Mouse (Mus musculus): ENCODE measurements around the gene Cstf1. TPM values are rescaled to one million over a fixed set of nuclear protein-coding genes. Genes with fewer than 3 reads are reported as not detected.

Gene Cstf1
- polyA plus RNA-seq, 1 experiment from 2014 or later: 33.7 TPM

DNA sequence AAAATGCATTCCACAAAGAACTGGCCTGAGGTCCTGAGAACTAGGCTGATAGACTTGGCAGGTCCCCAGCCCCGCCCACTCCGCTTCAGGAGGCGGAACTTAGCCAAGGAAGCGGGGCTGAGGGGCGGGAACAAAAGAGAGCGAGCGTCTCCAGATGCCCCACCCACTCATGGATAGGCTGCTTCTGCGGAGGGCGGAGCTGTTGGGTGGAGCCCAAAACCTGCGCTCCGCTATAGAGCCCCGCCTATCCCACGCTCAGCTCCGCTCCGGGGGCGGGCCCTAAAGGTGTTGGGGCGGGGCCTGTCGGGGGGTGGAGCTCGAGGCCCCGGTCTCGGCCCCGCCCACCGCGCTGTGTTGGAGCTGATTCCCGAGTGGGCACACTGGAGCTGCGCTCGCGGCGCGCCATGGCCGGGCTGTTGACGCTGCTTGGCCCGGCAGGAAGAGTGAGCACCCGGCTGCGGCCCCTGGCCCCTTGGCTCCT, 25.2 kb upstream of the Cstf1 start, which contains the start of gene Fam210b:
TSS of gene Fam210b (plus strand) at position 308 of the 481 bp plus-strand sequence.
- peak within 1 kb of the TSS; percentile 90 for H3K4me2 ChIP-seq (ENCODE audit: low read depth, low read length)
- H3K4me1 ChIP-seq (ENCODE audit: control insufficient read depth, insufficient read depth, low read length): peaks cover 16% of the 10 kb centered on the region
- no peaks in the 10 kb centered on the region for H3K36me3 ChIP-seq (ENCODE audit: control insufficient read depth, insufficient read depth, low read length)
- peak within 1 kb of the TSS; percentile 69 for H3K9ac ChIP-seq (ENCODE audit: low read depth, low read length)
- H3K9me3 ChIP-seq (ENCODE audit: control insufficient read depth, low read length): no peaks in the 10 kb centered on the region
- peak; percentile 96 for ATAC-seq
- under 1% methylated on average over 34 of the region's 35 CpGs for WGBS
- peak within 1 kb of the TSS; percentile 20; the same call in 1 of the 2 replicates for H3K27ac ChIP-seq (ENCODE audit: low read length)
- H3K27me3 ChIP-seq (replicated peaks; ENCODE audit: control insufficient read depth, insufficient read depth, low read length): no peaks in the 10 kb centered on the region
- peak within 1 kb of the TSS; percentile 59 for H3K4me3 ChIP-seq (ENCODE audit: low read length)

DNA sequence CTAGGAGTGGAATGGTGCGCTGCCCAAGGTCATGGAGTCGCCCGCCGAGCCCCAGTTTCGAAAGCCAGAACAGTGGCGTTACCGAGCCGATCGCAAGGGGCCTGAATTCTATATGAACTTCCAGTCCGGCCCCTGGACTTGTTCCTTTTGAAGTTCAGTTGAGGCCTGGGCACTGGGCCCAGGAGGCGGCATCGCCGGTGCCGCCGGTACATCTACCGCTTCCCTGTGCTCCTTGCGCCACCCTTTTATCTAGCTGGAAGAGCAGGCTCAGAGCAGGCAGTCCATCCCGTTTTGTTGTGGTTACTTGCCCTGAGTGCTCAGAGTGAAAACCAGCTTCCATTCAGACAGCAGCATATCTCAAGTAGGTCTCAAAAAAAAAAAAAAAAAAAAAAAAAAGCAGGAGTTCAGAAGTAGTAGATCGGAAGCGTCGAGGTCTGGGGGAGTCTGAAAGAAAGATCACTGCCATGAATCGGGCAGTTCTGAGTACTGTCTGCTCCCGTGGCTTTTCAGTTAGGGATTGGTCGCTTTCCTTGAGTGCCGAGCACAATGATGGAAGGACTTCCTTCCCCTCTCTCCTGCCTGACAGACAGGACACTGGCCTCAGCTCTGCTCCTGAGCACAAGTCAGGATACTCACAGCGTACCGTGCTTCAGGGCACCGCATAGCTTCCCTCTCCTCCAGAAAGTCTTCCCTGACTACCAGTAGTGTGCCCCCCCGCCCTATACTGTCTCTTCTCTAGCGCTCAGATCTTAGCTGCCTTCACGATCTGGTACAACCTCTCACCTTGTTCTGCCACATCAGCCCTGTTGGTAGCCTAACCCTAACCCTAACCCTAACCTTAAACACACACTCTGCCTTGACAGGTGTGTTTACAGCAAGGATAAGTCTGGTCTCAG, 24.2 kb upstream of the Cstf1 start:
- H3K4me2 ChIP-seq (ENCODE audit: low read depth, low read length): peak overlapping the region; percentile 90
- H3K9ac ChIP-seq (ENCODE audit: low read depth, low read length): peak overlapping the region; percentile 69
- WGBS: 10% methylated on average over 31 of the region's 31 CpGs
- H3K9me3 ChIP-seq (ENCODE audit: control insufficient read depth, low read length): no peaks in the 10 kb centered on the region
- H3K27me3 ChIP-seq (replicated peaks; ENCODE audit: control insufficient read depth, insufficient read depth, low read length): no peaks in the 10 kb centered on the region
- H3K27ac ChIP-seq (ENCODE audit: low read length): no peak overlapping the region
- ATAC-seq: peak; percentile 3
- H3K4me1 ChIP-seq (ENCODE audit: control insufficient read depth, insufficient read depth, low read length): peaks cover 16% of the 10 kb centered on the region
- H3K4me3 ChIP-seq (ENCODE audit: low read length): peak overlapping the region; percentile 59
- no peaks in the 10 kb centered on the region for H3K36me3 ChIP-seq (ENCODE audit: control insufficient read depth, insufficient read depth, low read length)

GRCm38 (mm10) chr2:172346933-172347611, 23.4 kb upstream of the Cstf1 start:
- Histone ChIP-seq H3K4me1 (ENCODE audit: control insufficient read depth, insufficient read depth, low read length) (peaks cover 16% of the 10 kb centered on the region), H3K27me3 (replicated peaks; ENCODE audit: control insufficient read depth, insufficient read depth, low read length) (no peaks in the 10 kb centered on the region), H3K9ac (ENCODE audit: low read depth, low read length) (no peak overlapping the region), H3K9me3 (ENCODE audit: control insufficient read depth, low read length) (no peaks in the 10 kb centered on the region), H3K36me3 (ENCODE audit: control insufficient read depth, insufficient read depth, low read length) (no peaks in the 10 kb centered on the region), H3K27ac (ENCODE audit: low read length) (no peak overlapping the region), H3K4me3 (ENCODE audit: low read length) (no peak overlapping the region; the same call in 1 of the 2 replicates), H3K4me2 (ENCODE audit: low read depth, low read length) (peak overlapping the region; percentile 90; the same call in 1 of the 2 replicates)
- no peak for ATAC-seq
- 69% methylated on average over 8 of the region's 8 CpGs for WGBS

DNA sequence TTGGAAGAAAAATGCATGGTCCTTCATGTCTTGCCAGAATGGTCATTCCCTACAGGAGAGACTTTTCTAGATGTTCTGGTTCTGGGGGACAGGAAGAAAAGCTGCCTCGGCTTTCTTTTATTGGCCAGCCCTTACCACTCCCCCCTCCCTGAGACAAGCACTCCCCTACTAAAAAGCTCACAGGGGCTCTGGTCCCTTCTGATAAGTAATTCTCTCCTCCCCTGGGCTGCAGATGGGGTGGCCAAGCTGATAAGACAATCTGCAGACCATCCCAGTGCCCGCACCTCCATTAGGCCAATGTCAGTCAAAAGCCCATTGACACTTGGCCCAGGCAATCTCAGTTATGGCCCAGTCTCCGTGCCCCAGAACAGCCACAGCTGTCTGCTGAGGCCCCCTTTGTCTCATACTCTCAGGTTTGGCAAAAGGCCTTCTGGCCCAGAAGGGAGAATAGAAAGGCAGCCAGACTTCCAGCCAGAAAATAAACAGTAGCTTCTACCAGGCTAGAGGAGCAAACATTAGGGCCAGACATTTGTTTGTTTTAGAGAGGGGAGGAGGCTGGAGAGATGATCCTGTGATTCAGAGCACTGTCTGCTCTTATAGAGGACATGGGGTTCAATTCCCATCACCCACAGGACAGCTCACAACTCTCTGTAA, 22.1 kb upstream of the Cstf1 start:
- Histone ChIP-seq H3K4me2 (ENCODE audit: low read depth, low read length) (no peak overlapping the region), H3K27ac (ENCODE audit: low read length) (peak overlapping the region; percentile 29; the same call in 1 of the 2 replicates), H3K4me3 (ENCODE audit: low read length) (no peak overlapping the region), H3K9ac (ENCODE audit: low read depth, low read length) (no peak overlapping the region), H3K9me3 (ENCODE audit: control insufficient read depth, low read length) (no peaks in the 10 kb centered on the region), H3K4me1 (ENCODE audit: control insufficient read depth, insufficient read depth, low read length) (peaks cover 16% of the 10 kb centered on the region), H3K27me3 (replicated peaks; ENCODE audit: control insufficient read depth, insufficient read depth, low read length) (no peaks in the 10 kb centered on the region), H3K36me3 (ENCODE audit: control insufficient read depth, insufficient read depth, low read length) (0 out of 2 replicates have a peak, but pooled peaks cover 4% of the 10 kb centered on the region)
- ATAC-seq: no peak
- WGBS: 35% methylated on average over 3 of the region's 3 CpGs

GRCm38 (mm10) chr2:172349776-172350175, 20.7 kb upstream of the Cstf1 start:
- H3K9me3 ChIP-seq (ENCODE audit: control insufficient read depth, low read length): no peaks in the 10 kb centered on the region
- H3K4me3 ChIP-seq (ENCODE audit: low read length): no peak overlapping the region
- WGBS: 75% methylated on average over 14 of the region's 14 CpGs
- no peak overlapping the region for H3K27ac ChIP-seq (ENCODE audit: low read length)
- no peak for ATAC-seq
- H3K4me1 ChIP-seq (ENCODE audit: control insufficient read depth, insufficient read depth, low read length): peaks cover 13% of the 10 kb centered on the region
- 0 out of 2 replicates have a peak, but pooled peaks cover 4% of the 10 kb centered on the region for H3K36me3 ChIP-seq (ENCODE audit: control insufficient read depth, insufficient read depth, low read length)
- H3K4me2 ChIP-seq (ENCODE audit: low read depth, low read length): no peak overlapping the region
- no peaks in the 10 kb centered on the region for H3K27me3 ChIP-seq (replicated peaks; ENCODE audit: control insufficient read depth, insufficient read depth, low read length)
- no peak overlapping the region for H3K9ac ChIP-seq (ENCODE audit: low read depth, low read length)

GRCm38 (mm10) chr2:172350773-172351172, 19.7 kb upstream of the Cstf1 start:
- Histone ChIP-seq H3K9me3 (ENCODE audit: control insufficient read depth, low read length) (no peaks in the 10 kb centered on the region), H3K4me1 (ENCODE audit: control insufficient read depth, insufficient read depth, low read length) (peaks cover 11% of the 10 kb centered on the region), H3K36me3 (ENCODE audit: control insufficient read depth, insufficient read depth, low read length) (0 out of 2 replicates have a peak, but pooled peaks cover 4% of the 10 kb centered on the region), H3K4me2 (ENCODE audit: low read depth, low read length) (no peak overlapping the region), H3K27ac (ENCODE audit: low read length) (no peak overlapping the region), H3K9ac (ENCODE audit: low read depth, low read length) (no peak overlapping the region), H3K27me3 (replicated peaks; ENCODE audit: control insufficient read depth, insufficient read depth, low read length) (no peaks in the 10 kb centered on the region), H3K4me3 (ENCODE audit: low read length) (no peak overlapping the region)
- WGBS: 60% methylated on average over 8 of the region's 8 CpGs
- ATAC-seq: no peak

DNA sequence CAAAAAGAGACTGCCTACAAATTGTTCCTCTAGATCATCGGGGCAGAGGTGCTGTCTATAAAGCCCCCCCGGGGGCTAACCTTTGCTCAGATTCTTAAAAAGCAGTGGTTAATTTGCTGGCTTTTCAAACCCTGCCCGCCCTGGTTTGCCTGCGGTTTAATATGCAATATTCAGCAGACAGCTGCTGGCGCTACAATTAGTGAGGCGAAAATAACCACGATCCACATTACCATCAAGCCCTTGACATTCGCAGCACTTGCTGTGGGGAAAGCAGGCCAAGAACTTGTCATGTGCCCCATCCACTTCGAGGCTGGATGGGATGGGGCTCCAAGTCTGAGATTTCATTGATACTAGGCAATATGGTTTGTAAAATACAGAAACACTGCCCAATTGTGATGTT, 17.3 kb upstream of the Cstf1 start:
- no peak for ATAC-seq
- no peaks in the 10 kb centered on the region for H3K9me3 ChIP-seq (ENCODE audit: control insufficient read depth, low read length)
- peaks cover 7% of the 10 kb centered on the region for H3K4me1 ChIP-seq (ENCODE audit: control insufficient read depth, insufficient read depth, low read length)
- H3K4me2 ChIP-seq (ENCODE audit: low read depth, low read length): no peak overlapping the region
- H3K36me3 ChIP-seq (ENCODE audit: control insufficient read depth, insufficient read depth, low read length): peaks cover 17% of the 10 kb centered on the region
- no peaks in the 10 kb centered on the region for H3K27me3 ChIP-seq (replicated peaks; ENCODE audit: control insufficient read depth, insufficient read depth, low read length)
- H3K9ac ChIP-seq (ENCODE audit: low read depth, low read length): no peak overlapping the region
- WGBS: 77% methylated on average over 9 of the region's 9 CpGs
- no peak overlapping the region for H3K4me3 ChIP-seq (ENCODE audit: low read length)
- H3K27ac ChIP-seq (ENCODE audit: low read length): no peak overlapping the region

GRCm38 (mm10) chr2:172354761-172355160, 15.7 kb upstream of the Cstf1 start:
- no peaks in the 10 kb centered on the region for H3K27me3 ChIP-seq (replicated peaks; ENCODE audit: control insufficient read depth, insufficient read depth, low read length)
- H3K4me2 ChIP-seq (ENCODE audit: low read depth, low read length): no peak overlapping the region
- ATAC-seq: no peak
- WGBS: 77% methylated on average over 9 of the region's 9 CpGs
- peaks cover 25% of the 10 kb centered on the region for H3K36me3 ChIP-seq (ENCODE audit: control insufficient read depth, insufficient read depth, low read length)
- H3K9ac ChIP-seq (ENCODE audit: low read depth, low read length): no peak overlapping the region
- no peak overlapping the region for H3K4me3 ChIP-seq (ENCODE audit: low read length)
- no peaks in the 10 kb centered on the region for H3K4me1 ChIP-seq (ENCODE audit: control insufficient read depth, insufficient read depth, low read length)
- H3K27ac ChIP-seq (ENCODE audit: low read length): no peak overlapping the region
- no peaks in the 10 kb centered on the region for H3K9me3 ChIP-seq (ENCODE audit: control insufficient read depth, low read length)

- no peaks in the 10 kb centered on the region for H3K4me1 ChIP-seq (ENCODE audit: control insufficient read depth, insufficient read depth, low read length)
- no peaks in the 10 kb centered on the region for H3K9me3 ChIP-seq (ENCODE audit: control insufficient read depth, low read length)
- 84% methylated on average over 5 of the region's 5 CpGs for WGBS
- ATAC-seq: no peak
- H3K4me3 ChIP-seq (ENCODE audit: low read length): no peak overlapping the region
- no peak overlapping the region for H3K27ac ChIP-seq (ENCODE audit: low read length)
- no peak overlapping the region for H3K4me2 ChIP-seq (ENCODE audit: low read depth, low read length)
- peaks cover 29% of the 10 kb centered on the region for H3K36me3 ChIP-seq (ENCODE audit: control insufficient read depth, insufficient read depth, low read length)
- no peaks in the 10 kb centered on the region for H3K27me3 ChIP-seq (replicated peaks; ENCODE audit: control insufficient read depth, insufficient read depth, low read length)
- H3K9ac ChIP-seq (ENCODE audit: low read depth, low read length): no peak overlapping the region
These were observed 14.6 kb upstream of the Cstf1 start for GRCm38 (mm10) chr2:172355833-172356232.

Measured in intestine, embryonic 16.5 days (tissue).